Mouse (Mus musculus) kidney, postnatal 10 days (tissue): ENCODE results near the gene Osbpl11.
A peak's percentile ranks its signal among the peaks of the same experiment; 100 is the strongest.

Experiments used
- DNase-seq: peaks from one replicate; pipeline ENCODE4 v3.0.0; 2021; ENCODE audit warnings: mixed read lengths

Gene Osbpl11

DNA sequence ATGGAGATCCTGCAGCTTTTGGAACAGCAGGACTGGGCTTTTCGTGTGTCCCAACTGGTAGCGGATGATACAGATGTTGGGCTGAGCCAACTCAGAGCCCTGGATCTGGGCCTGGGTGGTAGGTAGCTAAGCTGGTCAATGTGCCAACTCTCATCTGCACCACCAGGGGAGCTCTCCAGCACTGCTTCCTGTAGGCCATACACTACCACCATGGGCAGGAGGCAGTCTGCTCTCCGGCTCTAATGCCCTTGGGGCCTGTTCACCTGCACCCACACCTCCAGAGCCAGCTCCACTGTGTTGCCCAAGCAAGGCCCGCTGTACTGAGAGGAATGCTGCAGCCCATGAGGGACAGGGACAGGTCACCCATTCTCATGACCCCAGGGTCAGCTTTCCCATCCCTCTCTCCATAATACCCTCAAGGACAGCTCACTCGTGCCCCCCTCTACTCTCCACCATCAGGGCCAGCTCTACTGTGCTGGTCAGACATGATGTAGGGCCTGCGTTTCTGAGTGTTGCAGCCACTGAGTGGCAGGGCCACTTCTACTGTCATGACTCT, 59.3 kb downstream of the Osbpl11 start:
- no peak for DNase-seq

DNA sequence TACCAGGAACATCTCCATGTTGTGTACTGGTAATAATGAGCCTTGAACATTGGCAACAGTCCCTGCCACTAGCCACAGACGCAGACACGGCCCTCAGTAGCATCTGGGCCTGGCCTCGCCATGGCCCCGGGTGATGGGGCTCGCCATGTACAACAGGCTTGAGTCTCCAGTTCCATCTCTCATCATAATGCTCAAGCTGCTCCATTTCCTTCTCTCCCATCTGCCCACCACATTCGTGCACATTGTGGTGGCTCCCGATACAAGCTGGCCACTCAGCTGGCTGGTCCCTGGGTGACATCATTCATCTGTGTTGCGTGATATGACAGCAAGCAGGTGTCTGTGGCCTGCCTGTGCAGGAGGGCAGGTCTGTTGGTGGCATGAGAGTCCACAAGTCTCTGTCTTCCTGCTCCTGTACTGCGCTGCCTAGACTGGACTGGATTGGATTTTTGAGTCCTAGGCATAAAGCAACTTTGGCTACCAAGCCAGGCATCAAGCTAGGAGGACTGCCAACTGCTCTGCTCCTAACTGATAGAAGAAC, 60.1 kb downstream of the Osbpl11 start:
- DNase-seq: no peak

GRCm38 (mm10) chr16:33246526-33246925, 61.7 kb downstream of the Osbpl11 start:
- DNase-seq: no peak

- no peak for DNase-seq
Observed at GRCm38 (mm10) chr16:33247006-33247405, 62.1 kb downstream of the Osbpl11 start.

GRCm38 (mm10) chr16:33250651-33251120, 65.8 kb downstream of the Osbpl11 start:
- DNase-seq: peak; percentile 27

GRCm38 (mm10) chr16:33251194-33252051, 66.6 kb downstream of the Osbpl11 start, which contains the start of gene Snx4:
Snx4 (plus strand) TSS chr16:33251442.
- peak; percentile 98 for DNase-seq

DNA sequence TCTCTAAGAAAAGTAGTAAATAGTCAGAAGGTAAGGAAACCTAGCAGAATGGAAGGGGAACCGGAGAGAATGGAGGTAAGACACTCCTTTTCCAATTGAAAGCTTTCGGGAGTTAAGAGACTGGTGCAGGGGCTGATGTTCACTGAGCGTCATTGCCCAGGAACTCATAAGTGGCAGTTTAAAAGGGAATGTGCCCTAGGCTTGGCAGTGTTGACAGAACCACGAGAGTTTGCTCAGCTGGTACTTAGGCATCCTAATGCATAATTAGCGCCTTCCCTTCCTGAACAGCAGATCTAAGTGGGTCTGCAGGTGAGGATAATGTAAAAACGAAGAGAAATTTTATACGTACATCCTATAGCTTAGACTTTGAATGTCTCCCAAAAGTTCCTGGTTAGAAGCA, 70.7 kb downstream of the Osbpl11 start:
- no peak for DNase-seq

DNA sequence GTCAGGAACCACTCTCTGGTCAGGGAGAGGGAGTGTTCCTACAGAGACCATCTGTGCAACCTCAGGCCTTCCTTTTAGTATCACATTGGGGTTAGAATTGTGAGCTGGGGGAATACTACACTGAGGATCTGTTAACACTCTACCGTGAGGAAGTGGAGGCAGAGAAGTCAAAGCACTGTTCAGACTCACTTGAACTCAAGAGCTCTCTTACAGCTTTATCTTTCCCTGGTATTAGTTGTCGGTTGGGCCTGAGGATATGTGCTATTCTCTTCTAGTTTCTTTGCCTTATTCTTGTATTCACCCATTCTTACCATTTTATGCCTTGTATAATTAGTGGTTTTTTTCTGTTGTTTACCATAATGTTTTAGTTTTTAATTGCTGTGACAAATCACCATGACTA, 73.7 kb downstream of the Osbpl11 start:
- DNase-seq: no peak

DNA sequence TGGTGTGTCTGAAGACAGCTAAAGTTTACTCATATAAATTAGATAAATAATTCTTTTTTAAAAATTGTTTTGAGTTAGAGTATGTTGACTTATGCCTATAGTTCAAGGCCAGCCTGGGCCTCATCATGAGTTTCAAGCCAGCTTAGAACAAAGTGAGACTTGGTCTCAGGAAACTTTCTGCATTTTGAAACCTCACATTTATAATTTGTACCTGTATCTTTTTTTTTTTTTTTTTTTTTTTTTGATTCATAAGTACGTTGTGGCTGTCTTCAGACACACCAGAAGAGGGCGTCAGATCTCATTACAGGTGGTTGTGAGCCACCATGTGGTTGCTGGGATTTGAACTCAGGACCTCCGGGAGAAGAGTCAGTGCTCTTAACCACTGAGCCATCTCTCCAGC, 75.0 kb downstream of the Osbpl11 start:
- DNase-seq: no peak

- no peak for DNase-seq
Observed at GRCm38 (mm10) chr16:33260825-33261224, 76.0 kb downstream of the Osbpl11 start.

DNA sequence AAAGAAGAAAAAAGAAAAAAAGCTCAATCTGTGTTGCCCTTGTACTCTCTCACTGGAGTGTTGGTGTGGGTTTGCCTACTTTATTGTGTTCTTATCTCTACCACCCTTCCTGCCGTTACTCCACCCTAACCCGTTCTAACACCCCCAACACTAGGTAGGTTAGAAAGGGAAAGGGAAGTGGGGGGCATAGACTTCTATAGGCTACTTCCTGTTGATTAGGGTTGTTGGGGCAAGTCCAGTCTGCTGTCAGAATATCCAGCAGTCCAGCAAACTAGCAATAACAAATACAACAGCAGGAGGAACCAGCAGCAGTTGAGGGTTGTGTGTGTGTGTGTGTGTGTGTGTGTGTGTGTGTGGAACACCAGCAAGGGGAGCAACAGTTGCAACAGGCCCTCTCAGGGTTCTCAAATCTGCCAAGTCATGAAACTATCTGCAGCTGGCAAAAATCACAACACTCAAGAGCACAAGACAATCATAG, 76.8 kb downstream of the Osbpl11 start:
- no peak for DNase-seq

DNA sequence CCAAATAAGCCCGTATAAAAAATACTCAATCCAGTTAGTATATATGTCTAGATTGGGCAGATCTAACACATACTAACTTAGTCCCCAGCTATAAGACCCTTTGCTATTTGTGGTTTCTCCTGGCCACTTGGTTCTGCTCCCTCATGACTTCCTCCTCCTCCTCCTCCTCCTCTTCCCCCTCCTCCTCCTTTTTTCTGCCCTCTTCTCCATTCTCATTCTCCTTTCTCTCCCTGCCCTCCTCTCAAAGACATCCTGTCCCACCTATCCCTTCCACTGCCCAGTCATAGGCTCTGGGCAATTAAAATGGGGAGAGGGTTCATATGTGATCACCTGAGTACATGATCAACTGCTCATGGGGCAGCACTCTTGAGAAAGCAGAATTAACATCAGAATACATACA, 77.2 kb downstream of the Osbpl11 start:
- no peak for DNase-seq

DNA sequence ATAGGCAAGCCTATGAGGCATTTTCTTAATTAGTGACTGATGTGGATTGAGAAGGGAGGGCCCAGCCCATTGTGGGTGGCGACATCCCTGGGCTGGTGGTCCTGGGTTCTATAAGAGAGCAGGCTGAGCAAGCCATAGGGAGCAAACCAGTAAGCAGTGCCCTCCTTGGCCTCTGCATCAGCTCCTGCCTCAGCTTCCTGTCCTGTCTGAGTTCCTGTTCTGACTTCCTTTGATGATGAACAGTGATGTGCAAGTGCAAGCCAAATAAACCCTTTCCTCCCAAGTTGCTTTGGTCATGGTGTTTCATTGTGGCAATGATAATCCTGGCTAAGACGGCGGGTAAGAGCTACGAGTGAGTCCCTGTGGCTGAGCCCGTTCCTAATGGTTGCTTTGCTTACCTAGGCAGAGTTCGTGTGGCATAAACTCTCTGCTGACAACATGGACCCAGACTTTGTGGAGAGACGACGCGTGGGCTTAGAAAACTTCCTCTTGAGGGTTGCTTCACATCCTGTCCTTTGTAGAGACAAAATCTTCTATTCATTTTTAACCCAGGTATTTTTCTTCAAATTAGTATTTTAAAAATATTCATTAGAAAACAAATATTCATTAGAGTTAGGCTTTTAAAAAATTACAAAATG, 82.9 kb downstream of the Osbpl11 start:
- no peak for DNase-seq

DNA sequence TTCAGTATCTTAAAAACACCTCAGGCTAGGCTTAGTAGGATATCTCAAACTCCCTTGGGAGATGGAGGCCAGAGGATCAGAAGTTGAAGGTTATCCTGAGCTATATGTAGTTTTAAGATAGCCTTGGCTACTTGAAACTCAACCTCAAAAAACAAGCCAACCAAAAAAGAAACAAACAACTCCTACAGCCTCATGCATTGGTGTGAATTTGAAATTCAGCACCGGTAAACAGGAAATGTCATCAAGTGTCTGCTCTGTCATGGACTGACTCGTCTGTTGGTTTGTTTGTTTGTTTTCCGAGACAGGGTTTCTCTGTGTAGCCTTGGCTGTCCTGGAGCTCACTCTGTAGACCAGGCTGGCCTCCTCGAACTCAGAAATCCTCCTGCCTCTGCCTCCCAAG, 87.0 kb downstream of the Osbpl11 start:
- DNase-seq: no peak

- DNase-seq: no peak
Observed at GRCm38 (mm10) chr16:33283079-33283478, 98.2 kb downstream of the Osbpl11 start.

- DNase-seq: no peak
Observed at GRCm38 (mm10) chr16:33288536-33288935, 103.7 kb downstream of the Osbpl11 start.

- peak; percentile 22 for DNase-seq
Observed at GRCm38 (mm10) chr16:33289981-33290380, 105.1 kb downstream of the Osbpl11 start.

DNA sequence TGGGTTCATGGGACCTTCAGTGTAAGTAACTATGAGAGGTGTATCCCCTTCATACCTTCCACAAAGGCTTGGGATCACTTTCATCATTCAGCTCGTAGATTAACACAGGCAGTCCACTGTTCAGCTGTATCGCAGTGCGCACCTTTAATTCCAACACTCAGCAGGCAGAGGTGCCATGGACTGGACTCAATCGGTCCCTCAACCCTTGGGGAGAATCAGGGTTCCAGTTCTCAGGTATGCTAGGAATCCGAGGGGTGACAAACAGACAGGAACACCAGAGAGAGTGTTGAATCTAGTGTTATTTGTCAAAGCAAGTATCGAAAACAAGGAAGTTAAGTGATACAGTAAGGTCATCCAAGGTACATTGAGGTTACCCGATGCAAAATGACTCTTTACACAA, 107.4 kb downstream of the Osbpl11 start:
- no peak for DNase-seq
